Mouse (Mus musculus) lung, postnatal 14 days (tissue): ENCODE measurements around the gene Ndufa11.

Source experiments
- DNase-seq: peaks from one replicate; pipeline ENCODE4 v3.0.0; 2021

Ndufa11 gene

DNA sequence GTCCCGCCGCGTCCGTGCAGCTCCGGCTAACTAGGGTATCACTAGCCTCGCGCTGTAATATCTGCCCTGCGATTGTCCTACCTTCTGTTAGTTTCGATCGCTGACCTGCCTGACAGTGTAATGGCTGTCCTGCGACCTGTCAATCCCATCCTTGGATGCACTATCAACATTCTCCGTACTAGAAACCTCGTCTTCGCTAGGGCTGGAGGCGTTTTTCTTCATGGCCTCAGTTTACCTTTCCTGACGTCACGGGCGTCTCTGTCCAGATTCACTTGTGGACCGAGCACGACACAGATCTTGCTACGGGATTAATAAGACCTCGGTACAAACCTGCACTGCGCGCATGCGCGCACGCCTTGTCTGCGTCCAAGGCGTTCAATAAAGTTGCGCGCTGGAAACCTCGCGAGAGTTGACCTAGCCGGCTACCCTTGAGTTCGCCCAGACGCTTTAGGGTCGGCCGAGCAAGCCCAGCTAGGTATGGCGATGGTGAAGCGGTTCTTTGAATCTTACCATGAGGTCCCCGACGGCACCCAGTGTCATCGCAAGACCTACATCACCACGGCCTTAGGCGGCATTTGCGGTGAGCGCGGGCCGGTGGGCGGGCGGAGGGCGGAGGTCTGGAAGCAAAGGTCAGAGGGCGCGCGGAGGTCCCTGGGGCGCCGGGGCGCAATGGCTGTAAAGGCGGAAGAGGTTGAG, at the start of gene Ndufa11, which contains the start of gene Vmac:
Gene Ndufa11, plus strand, starts transcription at position 405 of the 696 bp plus-strand sequence.
Gene Vmac, minus strand, starts transcription at position 660 of the 696 bp plus-strand sequence.
- DNase-seq: peak; percentile 97

DNA sequence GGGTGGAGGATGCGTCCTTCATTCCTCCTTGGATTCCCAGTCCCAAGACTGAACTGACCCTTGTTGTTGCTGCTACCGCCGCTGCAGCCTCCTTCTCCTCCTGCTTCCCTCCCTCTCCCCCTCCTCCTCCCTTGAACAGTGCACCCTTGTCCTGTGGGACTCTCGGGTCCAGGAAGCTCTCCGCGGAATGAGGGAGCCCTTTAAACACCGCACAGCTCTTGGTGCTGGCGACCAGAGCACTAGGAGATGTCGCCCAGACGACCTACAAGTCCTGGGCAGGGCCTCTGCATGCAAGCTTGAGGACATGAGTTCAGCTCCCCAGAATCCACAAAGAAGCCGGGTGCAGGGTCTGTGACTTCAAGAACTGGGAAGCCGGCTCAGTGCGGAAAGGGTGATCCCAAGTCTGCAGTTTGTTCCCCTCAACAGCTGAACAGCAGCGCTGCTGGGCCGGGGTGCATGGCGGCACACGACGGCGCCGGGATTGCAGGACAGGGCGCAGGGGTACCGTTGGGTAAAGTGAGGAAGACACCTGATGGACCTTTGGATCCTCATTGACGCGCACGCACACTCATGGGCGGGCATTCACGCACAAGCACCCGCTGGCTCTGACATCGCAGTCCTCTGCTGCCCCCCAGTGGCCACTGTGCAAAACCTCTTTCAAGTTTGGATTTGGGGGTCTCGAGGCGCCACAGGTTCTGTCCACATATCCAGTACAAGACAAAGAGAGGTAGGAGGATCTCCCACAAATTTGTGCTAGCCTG, 49.0 kb upstream of the Ndufa11 start:
- DNase-seq: peak; percentile 89

DNA sequence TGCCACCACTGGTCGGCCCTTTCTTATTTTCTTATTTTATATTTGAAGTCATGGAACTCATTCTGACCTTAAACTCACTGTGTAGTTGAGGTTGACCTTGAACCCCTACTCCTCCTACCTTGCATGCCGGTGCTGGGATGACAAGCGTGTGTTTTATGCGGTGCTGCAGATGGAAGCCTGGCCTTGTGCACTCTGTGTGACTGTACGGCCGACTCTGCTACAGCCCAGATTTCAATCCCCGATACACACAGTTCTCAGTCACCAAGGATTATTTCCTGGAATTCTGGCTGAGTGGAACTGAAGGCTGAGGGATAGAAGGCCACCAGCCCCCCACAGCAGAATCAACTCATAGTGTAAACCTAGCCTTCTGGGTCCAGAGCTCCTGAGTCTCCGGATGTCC, 47.8 kb upstream of the Ndufa11 start:
- DNase-seq: no peak

DNA sequence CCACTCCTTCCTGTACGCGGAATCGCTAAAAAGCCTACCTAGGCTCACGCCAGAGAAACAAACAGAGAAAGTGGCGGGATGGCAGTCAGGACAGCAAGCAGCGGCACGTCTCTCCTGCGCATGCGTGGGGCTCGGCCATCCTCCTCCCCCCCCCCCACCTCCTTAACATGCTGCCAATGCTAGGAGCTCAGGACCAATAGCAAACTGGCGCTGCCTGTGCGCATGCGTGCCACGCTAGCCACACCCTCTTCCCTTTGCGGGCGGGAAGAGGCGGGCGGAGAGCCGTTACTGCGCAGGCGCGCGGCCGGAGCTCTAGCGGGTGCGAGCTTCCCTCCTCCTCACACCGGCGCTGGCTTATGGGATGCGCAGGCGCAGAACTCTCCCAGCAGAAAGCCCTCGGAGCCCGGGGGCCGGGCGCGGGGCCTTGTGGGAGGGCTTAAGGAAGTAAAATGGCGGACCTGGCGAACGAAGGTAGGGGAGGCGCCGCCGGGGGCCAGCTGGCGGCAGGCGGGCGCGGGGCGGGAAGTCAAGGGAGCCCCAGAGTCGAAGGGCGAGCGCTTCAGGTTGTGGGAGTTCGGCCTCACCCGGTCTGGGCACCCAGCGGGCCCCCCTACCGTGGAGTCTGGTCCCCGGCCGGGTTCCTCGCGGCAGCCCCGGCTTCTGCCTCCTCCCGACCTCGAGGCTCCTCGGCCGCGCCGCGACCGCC, 44.5 kb upstream of the Ndufa11 start, which contains the start of gene Ranbp3:
Gene Ranbp3, plus strand, starts transcription at position 354 of the 706 bp plus-strand sequence.
- peak; percentile 99 for DNase-seq

DNA sequence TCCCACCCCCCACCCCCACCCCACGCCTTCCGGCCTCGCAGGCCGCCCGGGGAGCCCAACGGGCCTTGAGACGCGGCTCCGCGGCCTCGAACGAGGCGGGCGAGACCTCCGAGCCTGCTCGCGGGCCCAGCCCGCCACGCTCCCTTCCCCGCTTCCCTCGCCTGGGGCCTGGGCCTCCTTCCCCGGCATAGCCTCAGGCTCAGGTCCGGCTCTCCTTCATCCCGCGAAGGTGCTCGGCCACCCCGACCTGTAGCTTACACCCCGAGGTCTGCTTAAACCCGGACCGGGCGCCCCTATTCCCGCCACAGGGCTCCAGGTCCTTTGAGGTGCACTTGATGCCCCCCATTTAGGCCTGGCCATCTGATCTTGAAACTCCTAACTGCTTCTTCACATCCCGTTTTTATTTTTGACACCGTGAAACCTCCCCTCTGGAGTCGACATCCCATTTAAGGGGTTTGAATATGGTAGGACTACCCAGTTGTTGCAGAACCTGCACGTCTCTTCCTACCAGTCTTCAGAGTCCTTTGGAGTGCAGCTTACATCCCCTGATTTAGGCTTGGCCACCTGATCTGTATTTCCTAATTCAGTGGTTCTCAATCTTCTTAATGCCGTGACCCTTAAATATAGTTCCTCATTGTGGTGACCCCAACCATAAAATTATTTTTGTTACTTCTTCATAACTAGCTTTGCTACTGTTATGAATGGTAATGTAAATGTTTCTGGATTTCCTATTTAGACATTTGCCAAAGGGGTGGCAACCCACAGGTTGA, 43.7 kb upstream of the Ndufa11 start:
- peak; percentile 8 for DNase-seq

DNA sequence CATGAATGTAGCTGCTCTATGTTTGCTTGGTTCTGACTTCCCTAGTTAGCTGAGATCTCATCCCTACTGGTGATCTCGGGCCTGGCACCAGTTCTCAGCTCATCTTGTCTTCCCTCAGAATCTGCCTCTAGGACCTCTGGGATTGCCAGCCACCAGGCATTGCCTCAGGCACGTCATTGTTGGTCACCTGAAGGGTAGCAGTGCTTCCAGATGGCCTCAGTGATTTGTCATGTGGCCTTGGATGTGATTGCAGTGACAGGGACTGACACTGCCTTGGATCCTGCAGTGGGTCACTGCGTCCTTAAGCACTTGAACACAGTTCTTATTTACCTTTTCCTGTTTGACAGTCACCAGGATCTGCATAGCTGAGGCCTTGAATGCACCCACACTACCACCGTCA, 35.8 kb upstream of the Ndufa11 start:
- DNase-seq: no peak

DNA sequence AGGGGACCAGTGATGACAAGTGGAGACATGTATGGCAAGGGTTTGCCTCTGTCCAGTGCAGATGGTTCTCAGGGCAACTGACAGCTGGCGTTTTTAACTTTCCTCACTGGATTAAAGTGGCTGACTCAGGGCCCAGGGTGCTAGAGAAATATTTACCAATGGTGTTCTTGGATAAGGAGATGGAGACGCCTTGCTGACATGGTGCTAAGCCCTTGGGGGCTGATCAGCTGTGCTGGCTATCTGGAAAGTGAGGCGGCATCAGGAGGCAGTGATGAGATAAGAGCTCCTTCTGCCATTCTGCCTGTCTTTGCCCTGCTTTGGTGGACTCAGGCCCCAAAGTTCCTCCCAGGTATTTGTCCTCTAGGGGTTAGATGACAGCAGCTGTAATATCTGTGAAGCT, 34.7 kb upstream of the Ndufa11 start:
- no peak for DNase-seq

DNA sequence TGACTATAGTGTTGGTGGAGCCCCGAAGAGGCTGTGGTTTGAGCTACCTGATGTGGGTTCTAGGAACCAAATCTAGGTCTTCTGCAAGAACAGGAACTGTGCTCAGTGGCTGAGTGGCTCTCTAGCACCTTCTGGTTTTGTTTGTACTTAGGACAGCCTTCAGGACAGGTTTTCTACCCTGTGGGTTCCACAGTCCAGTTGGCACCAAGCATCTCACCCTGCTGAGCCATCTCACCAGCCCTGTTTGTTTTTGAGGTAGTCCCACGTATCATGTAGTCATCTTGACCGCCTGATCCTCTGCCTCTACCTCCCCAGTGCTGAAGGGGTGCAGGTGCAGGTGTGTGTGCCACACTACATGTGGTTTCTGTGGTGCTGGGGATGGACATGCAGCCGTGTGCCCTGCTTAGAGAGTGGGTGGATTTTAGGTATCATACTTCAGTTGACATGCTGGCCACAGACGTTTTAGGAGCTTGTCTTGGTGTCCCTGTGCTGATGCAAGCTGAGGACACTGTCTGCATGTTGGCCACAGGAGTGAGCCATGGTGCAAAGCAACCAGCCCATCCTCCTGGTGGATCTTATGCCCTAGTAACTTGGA, 33.9 kb upstream of the Ndufa11 start:
- DNase-seq: no peak

DNA sequence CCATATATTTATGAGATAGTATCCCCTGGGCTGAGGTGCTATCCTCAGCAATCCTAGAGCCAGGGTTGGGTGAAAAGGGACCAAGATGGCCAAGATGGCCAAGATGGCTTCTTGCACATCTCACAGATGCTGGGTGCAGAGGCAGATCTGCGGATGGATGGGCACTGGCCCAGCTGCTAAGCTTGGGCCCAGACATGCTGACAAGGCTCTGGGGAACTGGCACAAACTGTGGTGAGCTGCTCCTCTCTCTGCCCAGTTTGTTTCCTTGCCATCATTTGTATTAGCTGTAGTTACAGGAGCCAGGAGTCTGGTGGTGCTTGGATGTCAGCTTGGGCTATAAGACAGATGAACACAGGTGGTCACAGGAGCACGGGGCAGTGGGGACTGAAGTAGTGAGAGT, 32.9 kb upstream of the Ndufa11 start:
- no peak for DNase-seq

DNA sequence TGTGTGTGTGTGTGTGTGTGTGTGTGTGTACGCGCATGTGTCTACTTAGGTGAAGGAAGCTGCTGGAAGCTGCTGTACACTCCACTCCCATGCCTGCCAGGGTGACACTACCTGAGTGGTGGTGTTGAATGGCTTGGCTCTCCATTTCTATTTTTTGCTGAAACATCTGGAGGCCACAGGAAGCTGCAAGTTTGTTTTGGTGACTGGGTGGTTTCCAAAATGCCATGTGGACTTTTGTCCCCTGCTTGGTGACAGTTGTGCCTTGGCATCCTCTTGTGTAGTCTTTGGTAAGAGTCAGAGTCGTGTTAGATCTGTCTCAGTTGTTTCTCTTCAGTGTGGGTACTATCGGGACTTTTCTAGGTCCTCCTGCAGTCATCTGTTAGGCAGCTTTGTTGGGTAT, 30.8 kb upstream of the Ndufa11 start:
- DNase-seq: no peak

DNA sequence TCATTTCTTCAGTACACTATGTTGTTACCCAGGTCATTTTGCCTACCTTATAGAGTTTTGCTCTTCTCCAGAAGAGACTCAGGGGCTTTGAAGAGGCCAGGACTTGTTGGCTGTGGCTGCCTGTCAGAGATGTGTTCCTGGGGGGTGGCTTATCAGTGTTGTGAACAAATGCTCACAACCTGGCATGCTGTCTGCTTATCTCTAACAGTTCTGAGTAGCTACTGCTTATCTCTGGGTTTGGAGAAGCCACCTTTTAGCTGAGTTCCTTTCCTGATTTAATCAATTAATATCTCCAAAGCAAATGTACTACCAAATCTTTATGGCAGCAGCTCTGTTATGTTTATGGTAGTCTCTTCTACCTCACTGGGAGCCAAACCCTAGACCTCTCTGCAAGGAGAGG, 29.5 kb upstream of the Ndufa11 start:
- DNase-seq: no peak

DNA sequence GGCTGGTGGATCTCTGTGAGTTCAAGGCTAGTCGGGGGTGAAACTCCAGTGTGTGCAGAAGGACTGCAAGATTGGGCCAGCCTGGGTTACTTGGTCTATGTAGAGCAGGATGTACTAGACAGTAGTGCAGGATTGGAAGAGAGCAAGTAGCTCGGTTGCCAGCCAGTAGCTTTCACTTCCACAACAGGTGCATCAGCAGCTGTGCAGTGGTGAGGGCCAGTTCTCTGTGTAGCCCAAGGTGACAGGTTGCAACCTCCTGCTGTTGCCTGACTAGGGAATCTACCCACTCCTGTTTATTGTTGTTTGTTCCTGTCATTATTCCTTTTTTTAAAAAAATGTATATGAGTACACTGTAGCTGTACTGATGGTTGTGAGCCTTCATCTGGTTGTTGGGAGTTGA, 28.9 kb upstream of the Ndufa11 start:
- no peak for DNase-seq

DNA sequence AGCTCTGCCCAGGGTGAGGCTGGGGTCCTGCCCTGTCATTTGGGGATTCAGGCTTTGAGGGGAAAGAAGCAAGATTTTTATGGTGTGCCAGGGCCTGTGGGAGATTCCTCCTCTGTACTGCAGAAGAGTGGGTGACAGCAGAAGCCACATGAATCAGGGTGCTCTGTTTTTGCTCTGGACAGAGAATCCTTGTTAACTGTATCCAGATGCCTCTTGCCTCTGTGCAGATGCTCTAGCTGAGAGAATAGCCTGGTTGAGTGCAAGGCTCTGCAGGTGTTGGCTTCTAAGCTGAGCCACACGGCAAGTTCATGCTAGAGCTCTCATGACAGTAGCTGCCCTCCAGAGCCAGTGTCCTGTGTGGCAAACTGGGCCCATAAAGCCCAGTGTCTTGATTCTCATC, 24.2 kb upstream of the Ndufa11 start:
- no peak for DNase-seq

DNA sequence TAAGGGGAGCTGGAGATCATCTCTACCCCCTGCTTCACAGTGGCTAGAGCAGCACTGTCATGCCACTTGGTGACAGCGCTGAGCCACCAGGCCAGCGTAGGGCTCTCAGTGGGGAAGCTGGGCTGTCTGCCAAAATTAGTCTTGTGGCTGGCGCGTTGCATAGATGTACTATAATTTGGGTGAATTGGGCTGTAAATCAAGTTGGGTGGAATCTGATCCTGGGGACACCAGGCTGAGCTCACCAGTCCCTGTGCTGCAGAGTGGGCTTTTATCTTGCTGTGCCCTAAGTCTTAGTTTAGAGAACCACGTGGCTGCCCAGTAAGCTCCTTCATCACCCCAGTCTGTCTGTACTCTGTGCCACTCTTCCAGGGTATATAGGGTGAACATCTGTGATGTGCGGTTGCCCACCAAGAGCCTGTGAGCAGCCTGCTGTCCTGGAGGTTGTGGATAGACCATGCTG, 23.7 kb upstream of the Ndufa11 start:
- peak; percentile 61 for DNase-seq

DNA sequence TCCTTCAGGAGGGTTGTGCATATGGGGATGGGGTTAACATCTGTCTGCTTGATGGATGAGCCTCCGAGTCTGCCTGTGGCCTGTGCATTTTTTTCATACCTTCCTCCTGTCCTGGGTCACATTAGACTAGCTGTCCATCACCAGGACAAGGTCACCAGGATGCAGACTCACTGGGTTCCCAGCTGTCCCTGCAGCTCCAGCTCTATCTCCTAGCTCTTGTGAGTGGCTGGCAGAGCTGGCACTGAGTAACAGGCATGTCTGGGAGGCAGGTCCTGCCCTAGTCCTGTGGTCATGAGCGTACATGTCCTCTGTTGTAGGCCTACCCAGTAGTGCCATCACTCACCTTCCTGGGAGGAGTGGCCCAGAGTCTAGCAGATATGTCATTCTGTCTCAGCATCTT, 17.1 kb upstream of the Ndufa11 start:
- no peak for DNase-seq

DNA sequence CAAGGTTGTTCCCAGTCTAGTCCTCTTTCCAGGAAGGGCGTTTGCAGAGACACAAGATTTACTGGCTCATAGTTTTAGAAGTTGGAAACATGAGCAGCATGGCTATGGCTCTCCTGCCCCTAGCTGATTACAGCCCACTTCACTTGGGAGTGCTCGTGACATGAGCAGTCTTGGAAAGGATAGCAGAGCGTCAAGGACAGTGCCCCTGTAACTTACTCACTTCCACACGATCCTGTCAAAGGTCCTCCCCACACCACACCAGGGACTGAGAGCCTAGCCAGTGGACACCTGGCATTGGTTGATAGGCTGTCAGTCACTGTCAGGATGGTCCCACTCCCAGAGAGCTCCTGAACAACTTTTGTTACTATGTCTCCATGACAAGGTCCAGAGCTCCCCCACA, 14.5 kb upstream of the Ndufa11 start:
- no peak for DNase-seq

DNA sequence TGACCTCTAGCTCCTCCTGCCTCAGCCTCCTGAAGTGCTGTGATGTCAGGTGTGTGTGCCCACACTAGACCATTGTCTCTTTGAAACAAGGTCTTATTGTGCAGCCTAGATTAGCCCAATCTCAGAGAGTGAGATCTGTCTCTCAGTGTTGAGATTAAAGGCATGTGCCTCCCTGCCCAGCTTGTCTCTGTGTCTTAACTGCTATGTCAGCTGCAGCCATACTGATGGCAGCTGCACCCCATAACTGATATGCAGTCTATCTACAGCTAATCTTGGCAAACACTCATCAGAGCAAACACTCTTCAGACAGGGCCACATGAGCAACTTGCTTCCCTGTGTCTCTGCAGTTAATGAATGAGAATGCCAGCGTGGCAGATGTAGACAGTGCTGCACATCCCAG, 11.1 kb upstream of the Ndufa11 start:
- no peak for DNase-seq

DNA sequence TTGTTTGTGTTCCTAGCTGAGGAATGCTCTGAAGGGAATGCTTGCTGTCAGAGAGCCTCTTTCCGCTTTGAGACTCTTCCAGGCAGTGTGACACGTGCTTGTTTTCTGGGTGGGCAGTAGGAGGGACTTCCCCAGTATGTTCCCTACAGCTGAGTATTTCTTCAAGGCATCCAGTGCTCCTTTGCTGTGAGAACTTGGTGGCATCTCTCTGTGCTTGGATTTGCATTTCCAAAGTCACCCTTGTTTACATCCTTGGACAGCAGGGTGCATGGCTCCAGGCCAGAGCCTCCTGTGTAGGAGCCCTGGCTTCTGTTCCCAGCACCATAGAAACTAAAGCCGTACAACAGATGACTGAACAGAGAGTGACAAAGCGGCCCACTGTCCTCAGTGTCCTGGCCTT, 8.9 kb upstream of the Ndufa11 start:
- no peak for DNase-seq

DNA sequence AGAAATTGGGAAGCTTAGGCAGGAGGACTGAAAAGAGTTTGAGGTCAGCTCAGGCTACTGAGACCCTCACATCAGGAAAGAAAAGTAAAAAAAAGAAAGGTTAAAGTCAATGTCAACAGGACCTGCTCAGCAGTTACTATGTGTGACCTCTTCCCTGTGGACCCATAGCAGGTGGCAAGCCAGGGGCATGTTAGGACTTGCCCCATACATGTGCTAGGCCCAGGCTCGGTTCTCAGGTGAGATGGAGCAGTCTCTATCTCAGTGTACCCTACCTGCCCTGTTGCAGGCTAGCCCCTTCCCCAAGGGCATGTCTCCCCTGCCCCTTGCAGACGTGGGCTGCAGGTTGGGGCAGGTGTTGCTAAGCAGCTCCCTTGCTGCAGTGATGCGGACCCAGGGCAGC, 7.9 kb upstream of the Ndufa11 start:
- no peak for DNase-seq

DNA sequence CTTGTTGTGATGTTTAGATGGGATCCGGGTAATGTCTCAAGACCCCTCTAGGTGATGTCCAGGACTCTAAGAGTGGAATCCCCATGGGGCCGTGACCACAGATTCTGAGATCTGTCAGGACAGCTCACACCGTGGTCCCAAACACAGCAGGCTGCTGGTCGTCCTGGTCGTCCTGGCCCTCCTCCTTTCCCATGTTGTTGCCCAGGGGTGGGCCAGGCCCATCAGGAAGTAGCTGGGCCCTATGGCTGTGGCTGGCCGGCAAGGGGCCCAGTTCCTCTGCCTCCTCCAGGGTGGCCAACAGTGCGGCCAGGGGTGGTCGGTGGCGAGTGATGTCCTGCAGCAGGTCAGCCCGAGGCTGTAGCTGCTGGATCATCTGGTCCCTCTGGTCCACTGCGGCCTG, 2.2 kb upstream of the Ndufa11 start:
- DNase-seq: no peak

DNA sequence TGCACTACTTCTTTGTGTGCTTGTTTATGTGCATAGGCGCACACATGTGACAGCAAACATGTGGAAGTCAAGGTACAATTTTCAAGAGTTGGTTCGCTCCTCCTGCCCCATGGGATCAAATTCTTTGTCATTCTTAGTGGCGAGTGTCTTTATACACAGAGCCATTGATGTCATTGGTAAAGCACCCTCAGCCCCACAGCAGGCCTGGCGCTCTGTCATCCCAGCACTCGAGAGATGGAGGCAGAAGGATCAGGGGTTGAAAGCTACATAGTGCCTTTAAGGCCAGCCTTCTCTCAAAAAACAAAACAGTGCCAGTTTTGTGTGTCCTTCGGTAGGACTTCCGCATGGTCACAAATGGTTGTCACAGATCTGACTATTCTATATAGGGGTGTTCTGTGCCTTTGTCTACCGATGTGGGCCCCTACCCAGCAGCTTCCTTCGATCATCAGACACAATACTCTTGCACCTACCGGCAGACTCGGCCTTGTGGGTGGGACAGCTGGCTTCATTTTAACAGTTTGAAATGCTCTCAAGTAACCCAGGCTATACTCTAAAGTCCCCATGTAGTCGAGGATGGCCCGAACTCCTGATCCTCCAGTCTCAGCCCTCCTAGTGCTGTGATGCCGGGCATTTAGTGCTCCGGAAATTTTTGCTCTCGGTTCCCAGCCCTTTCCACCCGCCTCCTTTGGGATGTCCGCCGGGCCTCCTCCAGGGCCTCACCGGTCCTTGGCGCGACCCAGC, 1.5 kb upstream of the Ndufa11 start:
- DNase-seq: no peak
